Mouse (Mus musculus) heart, adult 2 months (tissue): ENCODE results near the gene Ptk7. TPM values are rescaled to one million over a fixed set of nuclear protein-coding genes. Genes with fewer than 3 reads are reported as not detected.

Experiments
- DNase-seq, 2 experiments: peaks; one replicate each; pipeline ENCODE4 v3.0.0; 2021
- H3K27ac ChIP-seq: fragments of 200-600 bp; 2 replicates; pipeline ENCODE4 v1.8.1; 2022
- H3K27me3 ChIP-seq: fragments of 200-500 bp; 2 replicates; pipeline ENCODE4 v1.6.1; 2012; ENCODE audit warnings: mild to moderate bottlenecking, low read length, inconsistent platforms, mixed read lengths; ENCODE audit not compliant: control insufficient read depth, insufficient read depth
- H3K36me3 ChIP-seq: fragments of 200-500 bp; 2 replicates; pipeline ENCODE4 v1.6.1; 2012; ENCODE audit warnings: low read length, inconsistent platforms; ENCODE audit not compliant: control insufficient read depth, insufficient read depth
- H3K4me1 ChIP-seq: fragments of 200-500 bp; 2 replicates; pipeline ENCODE4 v1.6.1; 2011; ENCODE audit warnings: low read length; ENCODE audit not compliant: control insufficient read depth, insufficient read depth
- H3K4me3 ChIP-seq: fragments of 200-600 bp; 2 replicates; pipeline ENCODE4 v1.8.1; 2022
- H3K79me2 ChIP-seq: fragments of 200-500 bp; replicated peaks from 2 replicates; pipeline ENCODE4 v1.6.1; 2012; ENCODE audit warnings: mild to moderate bottlenecking, inconsistent platforms, low read length, moderate library complexity, mixed read lengths; ENCODE audit not compliant: control insufficient read depth, insufficient read depth
- H3K9ac ChIP-seq: fragments of 200-500 bp; 2 replicates; pipeline ENCODE4 v1.6.1; 2012; ENCODE audit warnings: low read depth, mild to moderate bottlenecking, control low read depth, inconsistent platforms, low read length, mixed read lengths
- CTCF ChIP-seq: fragments of 200-600 bp; IDR thresholded peaks from 2 replicates; pipeline ENCODE4 v1.8.1; 2022; ENCODE audit warnings: antibody characterized with exemption, mild to moderate bottlenecking, moderate library complexity
- EP300 ChIP-seq: fragments of 200-500 bp; IDR thresholded peaks from 2 replicates; pipeline ENCODE4 v1.6.1; 2011; ENCODE audit warnings: low read depth, low read length, control low read depth; ENCODE audit not compliant: insufficient read depth
- POLR2A ChIP-seq: fragments of 200-500 bp; IDR thresholded peaks from 2 replicates; pipeline ENCODE4 v1.6.1; 2011; ENCODE audit warnings: mild to moderate bottlenecking, low read depth, low read length, control low read depth; ENCODE audit not compliant: insufficient read depth
- WGBS: fragments of 180-500 bp; shearing (Covaris S2); methylation state at CpG from one replicate; pipeline ENCODE4 v1.1.7; 2018; 5-methylcytosine and 5-hydroxymethylcytosine counted together
- intact Hi-C: fragments of 180-260 bp; cut with DNase I; formaldehyde crosslinking; loops from one replicate; pipeline ENCODE4 v1.15.1; 2025
- polyA plus RNA-seq: library from polyadenylated mRNA; depleted of rRNA; stranded (reverse); fragments of >200 nt; gene quantifications from 2 replicates; pipeline ENCODE4 v1.2.3, GENCODE M21; 2012
- total RNA-seq, 2 experiments: library from RNA; stranded (reverse); gene quantifications; 2 replicates each; pipeline ENCODE4 v1.2.3; 2021

The Ptk7 gene
- total and polyA plus RNA-seq, 3 experiments = 2.6 to 3.1 (median 2.6) TPM

GRCm38 (mm10) chr17:46556584-46556945, 72.7 kb downstream of the Ptk7 start:
- Histone ChIP-seq H3K36me3 (peaks cover 4% of the 10 kb centered on the region), H3K4me1 (peaks cover 9% of the 10 kb centered on the region), H3K27ac (peak overlapping the region; percentile 98), H3K27me3 (no peaks in the 10 kb centered on the region), H3K9ac (peak overlapping the region; percentile 63), H3K79me2 (no peaks in the 10 kb centered on the region), H3K4me3 (peak overlapping the region; percentile 67)
- DNase-seq = no peak
- TF ChIP-seq EP300 = no peak
- intact Hi-C loops = loop anchor here (5.0 kb wide), 1 partner anchor 86 kb away; no protein-coding TSS in a partner anchor
- 0% methylated on average over 11 of the region's 11 CpGs for WGBS

GRCm38 (mm10) chr17:46555673-46556583, 73.4 kb downstream of the Ptk7 start, which contains the start of gene Srf:
TSS of gene Srf (minus strand) at chr17:46556175.
- no peaks in the 10 kb centered on the region for H3K79me2 ChIP-seq
- peaks cover 4% of the 10 kb centered on the region for H3K36me3 ChIP-seq
- no peaks in the 10 kb centered on the region for H3K27me3 ChIP-seq
- peak; percentile 93 to 98 for DNase-seq
- intact Hi-C loops = loop anchor here (5.0 kb wide), 1 partner anchor 86 kb away; no protein-coding TSS in a partner anchor
- TF ChIP-seq CTCF (peak; percentile 75), EP300 (0 out of 2 replicates have a peak, but pooled peaks have one; percentile 13), POLR2A (peak; percentile 57)
- peak within 1 kb of the TSS; percentile 98 for H3K27ac ChIP-seq
- WGBS = under 1% methylated on average over 81 of the region's 87 CpGs
- H3K4me1 ChIP-seq = peaks cover 9% of the 10 kb centered on the region
- peak within 1 kb of the TSS; percentile 67 for H3K4me3 ChIP-seq
- peak within 1 kb of the TSS; percentile 96 for H3K9ac ChIP-seq

- intact Hi-C loops = loop anchor here (5.0 kb wide), 2 partner anchors 87 to 157 kb away; partner anchors contain the start of gene Pex6
- no peaks in the 10 kb centered on the region for H3K27me3 ChIP-seq
- H3K79me2 ChIP-seq = no peaks in the 10 kb centered on the region
- peak overlapping the region; percentile 98 for H3K27ac ChIP-seq
- WGBS = under 1% methylated on average over 74 of the region's 75 CpGs
- peak overlapping the region; percentile 67 for H3K4me3 ChIP-seq
- no peak for TF ChIP-seq CTCF
- no peak for TF ChIP-seq EP300
- no peak for TF ChIP-seq POLR2A
- DNase-seq = peak; percentile 71 to 75
- H3K4me1 ChIP-seq = peaks cover 9% of the 10 kb centered on the region
- peaks cover 4% of the 10 kb centered on the region for H3K36me3 ChIP-seq
- peak overlapping the region; percentile 96 for H3K9ac ChIP-seq
Measured at GRCm38 (mm10) chr17:46554977-46555672, 74.2 kb downstream of the Ptk7 start.

- TF ChIP-seq POLR2A (no peak), EP300 (no peak), CTCF (no peak)
- Histone ChIP-seq H3K4me3 (peak overlapping the region; percentile 67), H3K4me1 (peaks cover 9% of the 10 kb centered on the region), H3K36me3 (peaks cover 4% of the 10 kb centered on the region), H3K79me2 (peaks cover 2% of the 10 kb centered on the region; the same call in 1 of the 2 replicates), H3K27ac (peak overlapping the region; percentile 98), H3K9ac (peak overlapping the region; percentile 96), H3K27me3 (no peaks in the 10 kb centered on the region)
- intact Hi-C loops = loop anchor here (5.0 kb wide), 1 partner anchor 158 kb away; the partner anchor contains the start of gene Pex6
- under 1% methylated on average over 11 of the region's 11 CpGs for WGBS
- DNase-seq = peak in 1 of 2 experiments; percentile 61
Measured at GRCm38 (mm10) chr17:46554646-46554976, 74.7 kb downstream of the Ptk7 start.

GRCm38 (mm10) chr17:46553926-46554325, 75.4 kb downstream of the Ptk7 start:
- intact Hi-C loops = loop anchor here (5.0 kb wide), 1 partner anchor 158 kb away; the partner anchor contains the start of gene Pex6
- no peak for DNase-seq

More at GRCm38 (mm10) chr17:46553926-46554325, 75.4 kb downstream of the Ptk7 start:
- Histone ChIP-seq H3K79me2 (peaks cover 2% of the 10 kb centered on the region; the same call in 1 of the 2 replicates), H3K27me3 (no peaks in the 10 kb centered on the region), H3K27ac (peak overlapping the region; percentile 98), H3K4me3 (peak overlapping the region; percentile 67), H3K4me1 (peaks cover 9% of the 10 kb centered on the region), H3K9ac (peak overlapping the region; percentile 21), H3K36me3 (peaks cover 4% of the 10 kb centered on the region)
- WGBS = 46% methylated on average over 3 of the region's 3 CpGs
- TF ChIP-seq POLR2A = no peak
- TF ChIP-seq EP300 = no peak
- no peak for TF ChIP-seq CTCF
